Mouse (Mus musculus): ENCODE data around the gene Rbm8a.

Gene Rbm8a

DNA sequence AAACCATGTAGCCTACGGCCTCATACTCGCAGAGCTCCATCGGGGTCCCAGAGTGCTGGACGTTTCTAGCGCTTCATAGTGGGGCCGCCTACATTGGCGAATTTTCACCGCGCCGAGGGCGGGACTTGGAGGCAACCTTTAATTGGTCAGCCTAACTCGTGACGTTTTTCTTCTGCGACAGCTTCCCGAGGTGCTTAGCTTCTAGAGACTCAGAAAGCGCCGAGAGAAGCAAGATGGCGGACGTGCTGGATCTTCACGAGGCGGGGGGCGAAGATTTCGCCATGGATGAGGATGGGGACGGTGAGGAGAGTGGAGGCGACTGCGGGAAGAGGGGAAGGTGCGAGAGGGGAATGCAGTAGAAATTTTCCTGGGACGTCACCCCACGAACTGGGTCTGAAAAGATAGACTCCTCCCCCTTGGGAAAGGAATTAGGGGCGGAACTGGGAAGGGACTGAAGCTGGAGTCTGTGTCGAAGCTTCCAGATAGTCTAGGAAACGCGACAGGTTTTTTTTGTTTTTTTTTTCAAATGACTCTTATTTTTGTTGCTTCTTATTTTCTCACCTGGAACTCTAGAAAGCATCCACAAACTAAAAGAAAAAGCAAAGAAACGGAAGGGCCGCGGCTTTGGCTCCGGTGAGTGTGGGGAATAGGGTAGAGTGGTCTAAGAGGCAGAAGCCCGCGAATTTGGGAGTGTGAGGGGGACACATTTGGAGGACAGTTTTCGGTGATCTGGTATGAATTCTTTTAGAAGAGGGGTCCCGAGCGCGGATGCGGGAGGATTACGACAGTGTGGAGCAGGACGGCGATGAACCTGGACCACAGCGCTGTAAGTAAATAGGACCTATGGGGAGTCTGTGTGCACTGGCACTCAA lies at the start of gene Rbm8a:
Rbm8a (plus strand) TSS at position 205 of the 872 bp plus-strand sequence.
- DNase-seq (ENCODE audit: low spot score): peak; percentile 85

GRCm38 (mm10) chr3:96581141-96581540 lies 48.6 kb upstream of the Rbm8a start:
- DNase-seq (ENCODE audit: low spot score): no peak

GRCm38 (mm10) chr3:96581771-96582515 lies 47.8 kb upstream of the Rbm8a start:
- DNase-seq (ENCODE audit: low spot score): no peak

DNA sequence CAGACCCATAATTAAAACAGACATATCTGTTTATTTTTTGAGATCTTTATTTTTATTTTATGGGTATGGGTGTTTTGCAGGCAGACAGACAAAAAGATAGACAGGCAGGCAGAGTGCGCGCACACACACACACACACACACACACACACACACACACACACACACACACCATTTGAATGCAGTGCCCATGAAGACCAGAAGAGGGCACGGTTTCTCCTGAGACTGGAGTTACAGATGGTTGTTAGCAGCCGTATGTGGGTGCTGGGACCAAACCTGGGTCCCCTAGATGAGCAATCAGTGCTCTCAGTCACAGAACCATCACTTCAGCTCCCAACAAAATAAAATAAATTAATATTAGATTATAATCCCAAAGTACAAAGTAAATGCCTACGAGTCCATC lies 46.3 kb upstream of the Rbm8a start:
- DNase-seq (ENCODE audit: low spot score): no peak

DNA sequence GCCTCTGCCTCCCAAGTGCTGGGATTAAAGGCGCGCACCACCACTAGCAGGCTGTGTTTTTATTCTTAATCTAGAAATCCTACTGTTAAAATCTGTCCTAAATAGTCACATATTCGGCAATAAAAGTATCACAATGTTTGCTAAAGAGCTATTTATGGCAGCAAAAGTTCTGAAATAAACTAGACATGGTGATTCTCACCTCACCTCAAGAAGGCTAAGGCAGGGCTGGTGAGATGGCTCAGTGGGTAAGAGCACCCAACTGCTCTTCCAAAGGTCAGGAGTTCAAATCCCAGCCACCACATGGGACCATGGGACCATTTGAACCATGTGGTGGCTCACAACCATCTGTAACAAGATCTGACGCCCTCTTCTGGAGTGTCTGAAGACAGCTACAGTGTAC lies 39.1 kb upstream of the Rbm8a start:
- DNase-seq (ENCODE audit: low spot score): no peak

- DNase-seq (ENCODE audit: low spot score): no peak
Observed at GRCm38 (mm10) chr3:96593374-96593773, 36.4 kb upstream of the Rbm8a start.

DNA sequence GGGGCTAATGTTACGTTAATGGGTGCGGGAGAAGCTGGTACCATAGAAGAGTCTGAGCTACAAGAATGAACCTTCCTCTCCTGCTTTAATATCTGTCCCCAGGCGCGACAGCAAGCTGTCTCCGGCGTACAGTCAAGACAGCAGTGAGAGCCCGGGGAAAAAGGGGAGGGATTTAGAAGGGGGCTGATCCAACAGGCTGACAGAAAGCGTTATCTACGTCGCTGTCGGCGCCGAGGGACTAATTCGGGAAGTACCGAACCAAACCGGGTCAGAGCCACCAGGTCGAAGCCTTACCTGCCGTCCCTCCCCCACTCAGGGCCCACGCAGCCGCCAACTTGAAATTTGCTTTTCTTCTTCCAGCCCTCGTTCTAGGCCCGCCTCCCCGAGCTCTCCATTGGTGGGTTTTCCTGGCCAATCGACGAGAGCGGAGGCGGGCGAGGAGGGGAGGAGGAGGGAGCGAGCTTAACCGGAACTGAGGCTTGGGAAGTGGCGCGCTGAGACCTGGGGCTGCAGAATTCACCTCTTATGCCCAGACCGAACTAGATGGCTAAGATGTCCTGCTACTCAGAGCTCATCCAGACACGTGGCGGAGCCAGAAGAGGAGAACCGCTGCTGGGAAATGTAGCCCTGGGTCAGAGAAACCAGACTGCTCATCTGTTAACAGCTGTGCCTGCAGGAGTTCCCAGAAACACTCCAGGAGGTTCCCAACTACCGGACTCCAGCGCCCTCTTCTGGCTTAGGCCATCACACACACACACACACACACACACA lies 35.8 kb upstream of the Rbm8a start, which contains the start of gene Polr3gl:
Polr3gl (minus strand) TSS at position 392 of the 771 bp plus-strand sequence.
- DNase-seq (ENCODE audit: low spot score): peak; percentile 72

DNA sequence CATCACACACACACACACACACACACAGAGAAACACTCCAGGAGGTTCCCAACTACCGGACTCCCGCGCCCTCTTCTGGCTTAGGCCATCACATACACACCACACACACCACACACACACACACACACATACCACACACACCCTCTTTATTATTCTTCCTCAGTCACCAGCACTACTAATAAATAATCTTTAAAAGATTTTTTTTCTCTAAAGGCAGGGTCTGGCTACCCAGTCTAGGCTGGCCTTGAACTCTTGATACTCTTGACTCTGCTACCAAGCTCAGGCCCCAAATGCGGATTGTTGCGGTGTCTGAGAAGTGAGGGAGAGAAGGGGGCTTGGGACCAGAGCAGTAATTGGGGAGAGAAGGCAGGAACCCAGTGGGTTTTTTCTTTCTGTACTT lies 34.9 kb upstream of the Rbm8a start:
- DNase-seq (ENCODE audit: low spot score): no peak

DNA sequence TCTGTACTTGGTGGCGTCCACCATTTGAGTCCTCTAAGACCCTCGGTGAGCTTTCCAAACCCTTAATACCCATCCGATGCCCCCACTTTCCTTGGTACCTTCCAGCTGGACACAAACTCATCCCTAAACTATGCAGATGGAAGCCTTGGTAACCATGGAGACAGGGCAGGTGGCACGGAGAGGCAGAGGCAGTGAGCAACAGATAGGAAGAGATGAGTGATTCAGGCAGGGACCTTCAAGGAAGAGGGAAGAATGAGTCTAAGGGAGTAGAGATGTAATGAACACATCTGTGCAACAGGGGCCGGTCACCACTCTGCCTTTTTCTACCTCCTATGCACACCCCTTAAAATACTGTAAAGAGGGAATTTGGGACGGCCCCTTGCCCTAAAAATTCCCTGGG lies 34.1 kb upstream of the Rbm8a start:
- no peak for DNase-seq (ENCODE audit: low spot score)

GRCm38 (mm10) chr3:96596228-96596707 lies 33.5 kb upstream of the Rbm8a start, which contains the start of gene Ankrd34a:
Gene Ankrd34a (plus strand): TSS chr3:96596636.
- DNase-seq (ENCODE audit: low spot score): no peak

- DNase-seq (ENCODE audit: low spot score): no peak
Observed at GRCm38 (mm10) chr3:96596855-96597254, 32.9 kb upstream of the Rbm8a start.

- DNase-seq (ENCODE audit: low spot score): no peak
Observed at GRCm38 (mm10) chr3:96597435-96597891, 32.3 kb upstream of the Rbm8a start.

- DNase-seq (ENCODE audit: low spot score): no peak
Observed at GRCm38 (mm10) chr3:96598156-96599068, 31.3 kb upstream of the Rbm8a start.

GRCm38 (mm10) chr3:96599069-96599393 lies 30.7 kb upstream of the Rbm8a start:
- DNase-seq (ENCODE audit: low spot score): no peak

- no peak for DNase-seq (ENCODE audit: low spot score)
Observed at GRCm38 (mm10) chr3:96599411-96599810, 30.3 kb upstream of the Rbm8a start.

GRCm38 (mm10) chr3:96600639-96601250 lies 29.0 kb upstream of the Rbm8a start, which contains the start of gene Lix1l:
Gene Lix1l (plus strand): TSS chr3:96601149.
- peak; percentile 67 for DNase-seq (ENCODE audit: low spot score)

GRCm38 (mm10) chr3:96601251-96601787 lies 28.4 kb upstream of the Rbm8a start:
- DNase-seq (ENCODE audit: low spot score): no peak

- DNase-seq (ENCODE audit: low spot score): no peak
Observed at GRCm38 (mm10) chr3:96601941-96602703, 27.6 kb upstream of the Rbm8a start.

GRCm38 (mm10) chr3:96602704-96603084 lies 27.0 kb upstream of the Rbm8a start:
- no peak for DNase-seq (ENCODE audit: low spot score)
